Mouse (Mus musculus): ENCODE data around the gene Ccl8. TPM values are rescaled to one million over a fixed set of nuclear protein-coding genes. Genes with fewer than 3 reads are reported as not detected.

Gene Ccl8
- total RNA-seq, 1 experiment from 2014 or later: not detected

GRCm38 (mm10) chr11:82159126-82159525 is 44.1 kb downstream of the Ccl8 start:
- no peak for ATAC-seq (replicated peaks; ENCODE audit: insufficient number of reproducible peaks, low FRiP score, low TSS enrichment, poor library complexity, severe bottlenecking)

GRCm38 (mm10) chr11:82163285-82163684 is 48.3 kb downstream of the Ccl8 start:
- no peak for ATAC-seq (replicated peaks; ENCODE audit: insufficient number of reproducible peaks, low FRiP score, low TSS enrichment, poor library complexity, severe bottlenecking)

Other genes with a start within 250 kb of the Ccl8 start
- gene Asic2, start 146.7 kb upstream of the Ccl8 start, total RNA-seq (2017): not detected in 3 replicates
- gene Ccl2, start 79.6 kb upstream of the Ccl8 start, total RNA-seq (2017): 3.4 to 5.0 TPM in 2 of 3 replicates, not detected in the other
- gene Gm17268, start 76.6 kb upstream of the Ccl8 start, total RNA-seq (2017): not detected in 3 replicates
- gene Ccl7, start 69.5 kb upstream of the Ccl8 start, total RNA-seq (2017): not detected in 3 replicates
- not detected in 3 replicates for gene Ccl11, start 57.4 kb upstream of the Ccl8 start, total RNA-seq (2017)
- gene Ccl12, start 13.3 kb upstream of the Ccl8 start, total RNA-seq (2017): not detected in 3 replicates
- gene Ccl1, start 190.5 kb downstream of the Ccl8 start, total RNA-seq (2017): not detected in 3 replicates

All from monocyte, adult 5-6 weeks (primary cell).